Mouse (Mus musculus) midbrain, embryonic 11.5 days (tissue): Measurements from ENCODE around the gene Mrps30. TPM values are rescaled to one million over a fixed set of nuclear protein-coding genes. Genes with fewer than 3 reads are reported as not detected.
A peak's percentile ranks its signal among the peaks of the same experiment; 100 is the strongest.
"Not testable (repeated sequence)": the region's sequence is repeated elsewhere in the genome, so short reads cannot be mapped to it uniquely, and the experiment has no call there.

Experiments used
- ATAC-seq: fragments of 200-750 bp; cut with Nextera tagmentation; 2 replicates; pipeline ENCODE4 v1.8.0; 2017; ENCODE audit warnings: moderate TSS enrichment, moderate library complexity; ENCODE audit not compliant: low FRiP score
- DNase-seq: peaks from one replicate; pipeline ENCODE4 v3.0.0; 2015; ENCODE audit warnings: low spot score; ENCODE audit errors: missing footprints
- H3K27ac ChIP-seq: fragments of 300-500 bp; sonication (generic); 2 replicates; pipeline ENCODE4 v1.5.1; 2014; ENCODE audit warnings: low read depth, low read length
- H3K27me3 ChIP-seq: fragments of 300-500 bp; sonication (generic); 2 replicates; pipeline ENCODE4 v1.6.1; 2014; ENCODE audit warnings: mild to moderate bottlenecking, low read length, moderate library complexity, mixed read lengths; ENCODE audit not compliant: control insufficient read depth, insufficient read depth
- H3K36me3 ChIP-seq: fragments of 300-500 bp; sonication (generic); 2 replicates; pipeline ENCODE4 v1.6.1; 2014; ENCODE audit warnings: mild to moderate bottlenecking, low read length, moderate library complexity, mixed read lengths; ENCODE audit not compliant: control insufficient read depth, insufficient read depth
- H3K4me1 ChIP-seq: fragments of 300-500 bp; sonication (generic); 2 replicates; pipeline ENCODE4 v1.6.1; 2014; ENCODE audit warnings: low read length; ENCODE audit not compliant: control insufficient read depth, insufficient read depth
- H3K4me2 ChIP-seq: fragments of 300-500 bp; sonication (generic); 2 replicates; pipeline ENCODE4 v1.6.1; 2014; ENCODE audit warnings: mild to moderate bottlenecking, moderate library complexity
- H3K4me3 ChIP-seq: fragments of 300-500 bp; sonication (generic); 2 replicates; pipeline ENCODE4 v1.5.1; 2014; ENCODE audit warnings: low read depth, low read length
- H3K9ac ChIP-seq: fragments of 300-500 bp; sonication (generic); 2 replicates; pipeline ENCODE4 v1.6.1; 2014; ENCODE audit warnings: low read length
- H3K9me3 ChIP-seq: fragments of 300-500 bp; sonication (generic); 2 replicates; pipeline ENCODE4 v1.6.1; 2016; ENCODE audit warnings: low read length; ENCODE audit not compliant: control insufficient read depth
- WGBS: fragments of 180-500 bp; shearing (Covaris S2); extraction: QIAGEN DNeasy Blood & Tissue Kit; methylation state at CpG from one replicate; pipeline ENCODE4 v1.1.7; 2014; 5-methylcytosine and 5-hydroxymethylcytosine counted together
- polyA plus RNA-seq: library from polyadenylated mRNA; unstranded; fragments of >200 nt; fragmentation: Nextera tagmentation; extraction: Ambion mirVana; gene quantifications from 2 replicates; pipeline ENCODE4 v1.2.1, GENCODE M21; 2014

The Mrps30 gene
- polyA plus RNA-seq = 37.5 and 38.8 TPM in 2 replicates

GRCm38 (mm10) chr13:118386511-118387447 is at the start of gene Mrps30, which contains the start of gene B430218F22Rik:
Gene Mrps30, minus strand, starts transcription at chr13:118387252.
Gene B430218F22Rik, plus strand, starts transcription at chr13:118386630.
- WGBS = under 1% methylated on average over 91 of the region's 93 CpGs
- peaks cover 9% of the 10 kb centered on the region for H3K36me3 ChIP-seq
- H3K9me3 ChIP-seq = no peaks in the 10 kb centered on the region
- DNase-seq (peak; percentile 99), ATAC-seq (peak; percentile 98)
- peak within 1 kb of the TSS; percentile 51 for H3K27ac ChIP-seq
- H3K27me3 ChIP-seq = no peaks in the 10 kb centered on the region
- peak within 1 kb of the TSS; percentile 89 for H3K4me3 ChIP-seq
- H3K9ac ChIP-seq = peak within 1 kb of the TSS; percentile 87
- H3K4me2 ChIP-seq = peak within 1 kb of the TSS; percentile 65
- peaks cover 4% of the 10 kb centered on the region; the same call in 1 of the 2 replicates for H3K4me1 ChIP-seq

- H3K27ac ChIP-seq = no peak overlapping the region
- no peaks in the 10 kb centered on the region for H3K36me3 ChIP-seq
- no peak overlapping the region for H3K4me2 ChIP-seq
- 83% methylated on average over 1 of the region's 1 CpGs for WGBS
- H3K4me1 ChIP-seq = peaks cover 4% of the 10 kb centered on the region; the same call in 1 of the 2 replicates
- H3K27me3 ChIP-seq = no peaks in the 10 kb centered on the region
- ATAC-seq (no peak), DNase-seq (no peak)
- no peak overlapping the region for H3K4me3 ChIP-seq
- no peaks in the 10 kb centered on the region for H3K9me3 ChIP-seq
- H3K9ac ChIP-seq = no peak overlapping the region
Observed at GRCm38 (mm10) chr13:118420847-118421246, 33.8 kb upstream of the Mrps30 start.

GRCm38 (mm10) chr13:118420408-118420807 is 33.4 kb upstream of the Mrps30 start:
- Histone ChIP-seq H3K9me3 (no peaks in the 10 kb centered on the region), H3K27ac (no peak overlapping the region), H3K4me1 (peaks cover 4% of the 10 kb centered on the region; the same call in 1 of the 2 replicates), H3K36me3 (no peaks in the 10 kb centered on the region), H3K4me2 (no peak overlapping the region), H3K27me3 (no peaks in the 10 kb centered on the region), H3K4me3 (no peak overlapping the region), H3K9ac (no peak overlapping the region)
- WGBS = 90% methylated on average over 1 of the region's 1 CpGs
- DNase-seq (no peak), ATAC-seq (no peak)

- H3K4me1 ChIP-seq = peaks cover 4% of the 10 kb centered on the region; the same call in 1 of the 2 replicates
- no peak overlapping the region for H3K27ac ChIP-seq
- 59% methylated on average over 4 of the region's 4 CpGs for WGBS
- H3K27me3 ChIP-seq = no peaks in the 10 kb centered on the region
- H3K4me2 ChIP-seq = no peak overlapping the region
- H3K9me3 ChIP-seq = no peaks in the 10 kb centered on the region
- H3K36me3 ChIP-seq = no peaks in the 10 kb centered on the region
- DNase-seq = no peak
- H3K4me3 ChIP-seq = no peak overlapping the region
- H3K9ac ChIP-seq = no peak overlapping the region
- no peak for ATAC-seq
Observed at GRCm38 (mm10) chr13:118418163-118418562, 31.1 kb upstream of the Mrps30 start.

- ATAC-seq (no peak), DNase-seq (peak; percentile 53)
- Histone ChIP-seq H3K27ac (no peak overlapping the region), H3K36me3 (no peaks in the 10 kb centered on the region), H3K27me3 (no peaks in the 10 kb centered on the region), H3K4me3 (no peak overlapping the region), H3K9ac (no peak overlapping the region), H3K9me3 (no peaks in the 10 kb centered on the region), H3K4me2 (no peak overlapping the region), H3K4me1 (no peaks in the 10 kb centered on the region)
- WGBS = 89% methylated on average over 6 of the region's 6 CpGs
Observed at GRCm38 (mm10) chr13:118411297-118411992, 24.4 kb upstream of the Mrps30 start.

GRCm38 (mm10) chr13:118403544-118403943 is 16.5 kb upstream of the Mrps30 start:
- Histone ChIP-seq H3K4me3 (no peak overlapping the region), H3K9me3 (no peaks in the 10 kb centered on the region), H3K9ac (no peak overlapping the region), H3K36me3 (no peaks in the 10 kb centered on the region), H3K4me1 (no peaks in the 10 kb centered on the region), H3K4me2 (no peak overlapping the region), H3K27me3 (no peaks in the 10 kb centered on the region), H3K27ac (no peak overlapping the region)
- DNase-seq (peak; percentile 89), ATAC-seq (peak; percentile 62; the same call in 1 of the 2 replicates)

GRCm38 (mm10) chr13:118400340-118400739 is 13.3 kb upstream of the Mrps30 start:
- Histone ChIP-seq H3K9ac (no peak overlapping the region), H3K27ac (no peak overlapping the region), H3K4me3 (no peak overlapping the region), H3K4me1 (no peaks in the 10 kb centered on the region), H3K9me3 (no peaks in the 10 kb centered on the region), H3K36me3 (no peaks in the 10 kb centered on the region), H3K27me3 (no peaks in the 10 kb centered on the region), H3K4me2 (no peak overlapping the region)
- 75% methylated on average over 6 of the region's 6 CpGs for WGBS
- no peak for ATAC-seq
- DNase-seq = no peak

GRCm38 (mm10) chr13:118395803-118396202 is 8.8 kb upstream of the Mrps30 start:
- DNase-seq (no peak), ATAC-seq (no peak)
- H3K9me3 ChIP-seq = no peaks in the 10 kb centered on the region
- no peaks in the 10 kb centered on the region for H3K27me3 ChIP-seq
- H3K36me3 ChIP-seq = no peaks in the 10 kb centered on the region
- no peak overlapping the region for H3K4me3 ChIP-seq
- WGBS = 88% methylated on average over 3 of the region's 3 CpGs
- no peak overlapping the region for H3K9ac ChIP-seq
- no peak overlapping the region for H3K27ac ChIP-seq
- H3K4me2 ChIP-seq = no peak overlapping the region
- H3K4me1 ChIP-seq = no peaks in the 10 kb centered on the region

- Histone ChIP-seq H3K4me3 (peak overlapping the region; percentile 89), H3K4me2 (peak overlapping the region; percentile 27; the same call in 1 of the 2 replicates)
- peak; percentile 78 for ATAC-seq
- H3K36me3 ChIP-seq, DNase-seq, H3K9me3 ChIP-seq, H3K4me1 ChIP-seq, H3K27me3 ChIP-seq, H3K9ac ChIP-seq, H3K27ac ChIP-seq: not testable (repeated sequence)
- WGBS = 14% methylated on average over 10 of the region's 10 CpGs
Observed at GRCm38 (mm10) chr13:118387448-118387801, 373 bp upstream of the Mrps30 start.
